Mouse (Mus musculus): ENCODE measurements at regions not wholly inside any gene's neighbourhood (a gene's known extent, or its start where the extent isn't known, plus 50 kb on each side); places are given as distances from the start of the nearest gene placed in this dataset.

GRCm38 (mm10) chr12:12825842-12826241 lies 115.9 kb downstream of the Mycn start:
- TF ChIP-seq EP300 (IDR thresholded peaks at IDR 0.05; ENCODE audit: low read depth) (no peak), CTCF (IDR thresholded peaks at IDR 0.05; ENCODE audit: low read depth) (no peak)
